Mouse (Mus musculus): ENCODE results near the gene Anxa2. TPM values are rescaled to one million over a fixed set of nuclear protein-coding genes. Genes with fewer than 3 reads are reported as not detected.

Anxa2 gene
- 23.1 TPM for total RNA-seq (2023)

GRCm38 (mm10) chr9:69453066-69453900 lies at the start of gene Anxa2:
Gene Anxa2 (plus strand): TSS chr9:69453620.

Other genes with a start within 250 kb of the Anxa2 start
- gene Ice2, start 55.7 kb upstream of the Anxa2 start, total RNA-seq (2023), result 19.4 TPM

All from CD8-positive naive resting alpha-beta T cell, adult 57 days (primary cell).